Mouse (Mus musculus) cerebral cortex, adult 2 months (tissue): ENCODE results near the gene Cspg5.

Experiments used
- WGBS: fragments of 180-500 bp; shearing (Covaris S2); methylation state at CpG from one replicate; pipeline ENCODE4 v1.1.7; 2018; 5-methylcytosine and 5-hydroxymethylcytosine counted together

Gene Cspg5

GRCm38 (mm10) chr9:110243221-110243833, at the start of gene Cspg5:
Gene Cspg5, plus strand, starts transcription at chr9:110243783.
- WGBS: 64% methylated on average over 7 of the region's 7 CpGs

GRCm38 (mm10) chr9:110199870-110200269, 43.7 kb upstream of the Cspg5 start:
- WGBS: 35% methylated on average over 2 of the region's 2 CpGs

GRCm38 (mm10) chr9:110205526-110206404, 37.8 kb upstream of the Cspg5 start:
- 21% methylated on average over 15 of the region's 15 CpGs for WGBS

- WGBS: 33% methylated on average over 2 of the region's 2 CpGs
Observed at GRCm38 (mm10) chr9:110206437-110206836, 37.1 kb upstream of the Cspg5 start.

- 74% methylated on average over 7 of the region's 7 CpGs for WGBS
Observed at GRCm38 (mm10) chr9:110208265-110208664, 35.3 kb upstream of the Cspg5 start.

GRCm38 (mm10) chr9:110208967-110209366, 34.6 kb upstream of the Cspg5 start:
- WGBS: 37% methylated on average over 3 of the region's 3 CpGs

GRCm38 (mm10) chr9:110224273-110224672, 19.3 kb upstream of the Cspg5 start:
- WGBS: 59% methylated on average over 4 of the region's 4 CpGs

GRCm38 (mm10) chr9:110226191-110226590, 17.4 kb upstream of the Cspg5 start:
- WGBS: 81% methylated on average over 4 of the region's 4 CpGs

- 93% methylated on average over 6 of the region's 6 CpGs for WGBS
Observed at GRCm38 (mm10) chr9:110228671-110229070, 14.9 kb upstream of the Cspg5 start.

GRCm38 (mm10) chr9:110229112-110229511, 14.5 kb upstream of the Cspg5 start:
- WGBS: 82% methylated on average over 1 of the region's 1 CpGs

GRCm38 (mm10) chr9:110229566-110230248, 13.9 kb upstream of the Cspg5 start:
- WGBS: 43% methylated on average over 10 of the region's 10 CpGs

- 59% methylated on average over 16 of the region's 16 CpGs for WGBS
Observed at GRCm38 (mm10) chr9:110230395-110231071, 13.1 kb upstream of the Cspg5 start.

- 94% methylated on average over 6 of the region's 6 CpGs for WGBS
Observed at GRCm38 (mm10) chr9:110234962-110235361, 8.6 kb upstream of the Cspg5 start.

GRCm38 (mm10) chr9:110244567-110244888, 945 bp downstream of the Cspg5 start:
- 37% methylated on average over 7 of the region's 7 CpGs for WGBS

- WGBS: 2% methylated on average over 91 of the region's 93 CpGs
Observed at GRCm38 (mm10) chr9:110244889-110245589, 1.5 kb downstream of the Cspg5 start.

- 1% methylated on average over 39 of the region's 40 CpGs for WGBS
Observed at GRCm38 (mm10) chr9:110245590-110246320, 2.2 kb downstream of the Cspg5 start.

GRCm38 (mm10) chr9:110246321-110246640, 2.7 kb downstream of the Cspg5 start:
- 13% methylated on average over 13 of the region's 13 CpGs for WGBS

GRCm38 (mm10) chr9:110247049-110247448, 3.5 kb downstream of the Cspg5 start:
- WGBS: 76% methylated on average over 10 of the region's 10 CpGs

- WGBS: 84% methylated on average over 2 of the region's 2 CpGs
Observed at GRCm38 (mm10) chr9:110248861-110249260, 5.3 kb downstream of the Cspg5 start.

GRCm38 (mm10) chr9:110249823-110250543, 6.4 kb downstream of the Cspg5 start:
- 11% methylated on average over 11 of the region's 11 CpGs for WGBS
